Mouse (Mus musculus): ENCODE measurements around the gene Nkapd1.

GRCm38 (mm10) chr9:50565173-50565572, 52.1 kb downstream of the Nkapd1 start:
- TF ChIP-seq POLR2A (IDR thresholded peaks at IDR 0.05; ENCODE audit: low read depth, low read length) (no peak), CTCF (IDR thresholded peaks at IDR 0.05; ENCODE audit: extremely low read depth, insufficient read length, insufficient replicate concordance, low read depth, low read length) (no peak)

Measured in small intestine, adult 2 months (tissue).